Mouse (Mus musculus) v-Abl transformed pro-B cells (cell line): ENCODE measurements around the gene Acvr1b.

Experiments used
- in situ Hi-C, 2 experiments: fragments of 400-800 bp; cut with MboI; formaldehyde crosslinking; loops; one replicate each; pipeline ENCODE4 v1.15.1; 2025; ENCODE audit not compliant: unreplicated experiment in 2 of 2

Acvr1b gene

DNA sequence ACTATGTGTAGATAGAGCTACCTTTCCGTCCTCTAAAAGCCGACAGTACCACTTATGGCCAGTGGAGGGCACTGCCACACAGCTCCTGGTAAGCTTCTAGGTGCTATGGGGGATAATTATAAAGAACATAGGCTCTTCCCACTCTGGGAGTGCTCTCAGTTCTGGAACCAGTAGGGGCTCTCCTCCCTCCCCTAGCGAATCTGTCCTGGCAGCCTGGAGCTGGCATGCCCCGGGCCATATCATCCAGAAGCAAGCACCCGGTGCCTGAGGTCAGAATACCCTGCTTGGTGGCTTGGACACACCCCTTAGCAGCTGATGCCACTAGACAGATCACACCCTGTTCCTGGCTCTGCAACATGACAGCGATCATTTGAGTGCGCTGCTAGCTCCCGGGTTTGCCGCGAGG is 66.9 kb downstream of the Acvr1b start:
- in situ Hi-C loops: loop anchor here (5.0 kb wide), 2 partner anchors 41 to 71 kb away; partner anchors contain the start of gene Atg101 (in 2 of the 2)

DNA sequence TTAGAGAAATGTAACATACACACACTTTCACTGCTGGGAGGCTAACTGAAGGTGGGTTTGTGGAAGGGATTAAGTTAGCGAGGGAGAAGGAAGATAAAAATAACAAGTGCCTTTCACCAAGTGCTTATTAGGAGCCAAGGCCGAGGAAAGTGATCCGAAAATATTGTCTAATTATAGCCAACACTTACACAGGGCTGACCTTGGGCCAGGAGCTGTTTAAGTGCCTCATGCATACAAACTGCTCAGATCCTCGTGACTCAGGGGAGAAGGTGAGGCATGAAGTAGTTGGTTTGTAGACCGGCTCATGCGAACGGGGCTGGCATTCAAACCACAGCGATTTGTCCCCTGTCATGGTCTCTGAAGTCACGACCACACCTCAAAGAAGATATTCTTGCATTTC is 67.4 kb downstream of the Acvr1b start:
- in situ Hi-C loops: loop anchor here (5.0 kb wide), 2 partner anchors 41 to 71 kb away; partner anchors contain the start of gene Atg101 (in 2 of the 2)

DNA sequence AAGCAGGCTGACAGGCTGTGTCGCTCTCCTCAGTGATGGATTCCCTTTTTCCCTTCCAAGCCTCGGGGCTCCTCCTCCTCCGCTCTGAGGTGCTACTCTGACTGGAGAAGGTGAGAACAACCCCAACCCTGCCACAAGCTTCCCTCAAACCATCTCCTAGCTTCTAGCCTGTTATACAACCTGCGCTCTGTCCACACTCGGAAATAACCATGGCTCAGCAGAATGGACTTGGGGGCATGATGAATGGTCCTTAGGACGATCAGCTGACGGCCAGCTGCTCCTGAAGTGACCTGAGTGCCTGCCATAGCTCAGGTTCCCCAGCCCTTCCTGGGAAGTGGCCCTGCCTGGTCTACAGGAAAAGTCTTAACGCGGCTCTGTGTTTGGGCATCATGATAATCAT is 68.0 kb downstream of the Acvr1b start:
- in situ Hi-C loops: loop anchor here (5.0 kb wide), 2 partner anchors 40 to 70 kb away; partner anchors contain the start of gene Atg101 (in 2 of the 2)

DNA sequence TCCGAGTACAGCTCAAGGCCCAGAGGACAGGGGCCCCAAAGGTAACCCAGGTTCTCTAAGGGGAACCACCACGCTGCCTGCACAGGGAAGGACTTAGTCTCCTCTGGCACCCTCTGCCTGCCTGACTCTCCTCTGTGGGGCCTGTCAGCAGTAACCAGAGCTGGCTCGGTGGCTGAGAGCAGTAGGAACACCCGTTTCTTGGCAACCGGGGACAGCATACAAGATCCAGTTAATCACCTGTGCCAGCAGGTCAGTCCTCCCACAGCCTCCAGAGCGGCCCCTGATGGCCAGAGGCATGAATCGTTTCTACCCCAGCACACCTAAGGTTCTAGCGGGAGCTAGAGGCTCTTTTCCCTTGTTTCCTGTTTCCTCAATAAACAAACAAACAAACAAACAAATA is 68.8 kb downstream of the Acvr1b start:
- in situ Hi-C loops: loop anchor here (5.0 kb wide), 2 partner anchors 40 to 70 kb away; partner anchors contain the start of gene Atg101 (in 2 of the 2)

DNA sequence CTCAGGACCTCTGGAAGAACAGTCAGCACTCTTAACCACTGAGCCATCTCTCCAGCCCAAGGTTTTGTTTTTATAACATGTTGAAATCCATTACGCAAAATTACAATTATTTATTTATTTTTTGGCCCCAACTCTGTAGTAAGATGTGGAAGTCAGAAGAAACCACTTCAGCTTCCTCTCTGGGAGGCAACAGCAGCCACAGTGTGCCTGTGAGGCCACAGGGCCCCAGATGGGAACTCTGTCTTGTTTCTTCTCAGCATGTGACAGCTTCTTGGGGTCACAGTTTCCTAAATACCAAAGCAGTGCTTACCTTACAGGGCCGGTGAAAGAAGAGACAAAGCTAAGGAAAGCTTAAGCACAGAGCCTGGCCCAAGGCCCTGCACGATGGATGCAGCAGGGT is 70.1 kb downstream of the Acvr1b start:
- in situ Hi-C loops: loop anchor here (5.0 kb wide), 2 partner anchors 38 to 68 kb away; partner anchors contain the start of gene Atg101 (in 2 of the 2)

DNA sequence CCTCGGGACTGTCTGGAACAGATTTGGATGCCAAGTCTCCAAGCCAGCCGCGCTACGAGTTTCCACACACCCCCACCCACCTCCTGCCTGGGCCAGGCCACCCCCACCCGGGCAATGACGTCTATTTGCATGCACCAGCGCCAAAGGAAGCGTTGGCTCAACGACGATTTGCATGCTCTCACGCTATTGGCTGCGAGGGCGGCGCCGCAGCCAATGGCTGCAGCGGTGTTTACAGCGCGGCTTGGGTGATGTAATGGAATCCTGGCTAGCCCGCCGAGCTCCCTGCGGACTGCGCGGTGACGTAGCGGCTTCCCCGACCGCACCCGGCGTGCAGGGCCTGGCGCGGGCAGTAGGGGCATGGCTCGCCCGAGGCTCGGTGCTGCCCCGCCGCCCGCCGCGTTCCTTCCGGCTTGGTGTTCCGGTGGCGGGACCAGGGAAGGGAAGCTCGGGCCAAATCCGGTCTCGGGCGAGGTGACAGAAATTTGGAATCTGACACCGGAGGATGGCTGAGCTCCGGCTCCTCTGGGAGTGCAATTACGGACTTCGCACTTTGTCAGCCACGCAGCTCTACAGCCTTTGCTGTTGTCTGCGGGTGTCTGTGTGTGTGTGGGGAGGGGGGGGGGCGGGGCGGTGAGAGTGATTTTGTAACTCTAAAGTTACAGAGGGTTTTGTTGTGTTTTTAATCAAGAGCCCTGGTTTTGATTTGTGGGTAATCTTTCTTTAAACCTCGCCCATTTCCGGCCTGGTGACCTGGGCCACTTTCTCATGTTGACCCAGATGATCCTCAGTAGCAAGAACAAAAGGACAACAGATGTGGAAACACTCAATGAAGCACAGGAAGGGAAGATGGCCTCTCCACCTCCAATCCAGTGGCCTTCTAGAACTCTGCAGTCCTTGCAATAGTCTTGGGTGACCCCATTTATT is 72.6 kb downstream of the Acvr1b start:
- in situ Hi-C loops: no loop called here

DNA sequence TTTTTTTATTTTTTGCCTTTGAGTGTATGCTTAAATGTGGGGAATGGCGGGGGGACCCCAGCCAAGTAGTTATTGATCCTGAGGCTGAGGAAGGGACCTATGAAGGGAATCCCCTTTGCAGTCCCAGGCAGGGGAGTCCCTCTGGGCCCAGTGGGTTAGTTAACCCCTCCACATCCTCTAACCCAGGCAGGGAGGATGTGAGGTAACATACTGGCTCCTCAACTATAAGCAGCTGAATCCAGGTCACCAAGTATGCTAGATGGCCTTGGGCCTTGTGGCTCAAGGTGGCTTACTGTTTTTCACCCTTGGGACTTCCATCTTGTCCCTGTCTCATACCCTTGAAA is 73.3 kb downstream of the Acvr1b start:
- in situ Hi-C loops: no loop called here

DNA sequence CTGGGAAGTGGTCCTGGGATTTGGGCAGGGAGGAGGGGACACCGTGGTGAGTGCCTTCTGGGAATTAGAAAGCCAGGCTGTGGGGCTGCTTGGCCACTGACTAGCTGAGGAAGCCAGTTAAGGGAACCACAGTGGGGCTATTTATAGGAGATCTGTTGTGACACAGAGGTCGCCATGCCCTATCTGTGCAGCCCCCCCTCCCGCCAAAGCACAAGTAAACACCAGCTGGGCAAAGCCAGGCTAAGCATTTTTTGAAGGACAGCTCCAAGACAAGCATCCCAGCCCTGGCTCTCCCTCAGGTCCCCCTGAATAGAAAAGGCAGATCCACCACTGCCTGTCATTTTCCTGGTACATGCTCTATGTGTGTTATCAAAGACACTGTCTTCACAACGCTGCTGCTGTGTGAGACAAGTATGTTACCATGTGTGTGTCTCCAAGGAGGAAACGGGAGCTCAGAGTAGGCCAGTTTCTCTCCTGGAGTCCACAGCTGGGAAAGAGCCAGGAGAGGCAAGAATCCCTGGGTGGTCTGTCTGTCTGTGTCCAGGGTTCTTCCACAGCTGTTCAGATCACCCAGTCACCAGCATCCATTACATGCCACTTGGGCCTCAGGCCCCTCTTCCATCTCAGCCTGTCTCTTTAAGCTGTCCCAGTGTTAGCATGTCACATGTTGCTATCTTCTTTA is 74.3 kb downstream of the Acvr1b start:
- in situ Hi-C loops: no loop called here

DNA sequence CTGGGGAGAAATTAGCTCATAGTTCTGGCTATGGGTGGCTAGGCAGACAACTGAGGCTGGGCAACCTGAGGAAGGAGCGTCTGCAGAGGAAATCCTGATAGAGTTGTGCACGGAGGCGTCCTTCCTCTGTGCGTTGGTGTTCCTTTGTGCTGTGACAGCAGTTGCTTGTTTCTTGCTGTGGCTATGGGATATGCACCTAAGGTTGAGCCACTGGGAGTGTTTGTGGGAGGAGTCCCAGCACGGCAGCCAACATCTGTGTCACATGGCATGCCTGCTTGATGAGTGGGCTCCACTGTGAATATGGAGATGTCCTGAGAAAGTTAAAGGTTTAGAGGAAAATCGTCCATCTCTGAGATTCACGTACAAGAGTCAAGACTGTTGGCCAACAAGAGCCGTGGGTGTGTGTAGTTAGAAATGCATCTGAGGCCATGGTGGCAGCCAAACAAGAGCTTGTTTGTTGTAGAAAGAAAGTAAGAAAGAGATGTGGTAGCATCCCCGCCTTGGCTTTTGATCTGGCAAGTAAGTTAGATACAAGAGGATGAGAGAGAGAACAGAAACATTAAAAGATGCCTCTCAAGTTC is 76.4 kb downstream of the Acvr1b start:
- in situ Hi-C loops: no loop called here

DNA sequence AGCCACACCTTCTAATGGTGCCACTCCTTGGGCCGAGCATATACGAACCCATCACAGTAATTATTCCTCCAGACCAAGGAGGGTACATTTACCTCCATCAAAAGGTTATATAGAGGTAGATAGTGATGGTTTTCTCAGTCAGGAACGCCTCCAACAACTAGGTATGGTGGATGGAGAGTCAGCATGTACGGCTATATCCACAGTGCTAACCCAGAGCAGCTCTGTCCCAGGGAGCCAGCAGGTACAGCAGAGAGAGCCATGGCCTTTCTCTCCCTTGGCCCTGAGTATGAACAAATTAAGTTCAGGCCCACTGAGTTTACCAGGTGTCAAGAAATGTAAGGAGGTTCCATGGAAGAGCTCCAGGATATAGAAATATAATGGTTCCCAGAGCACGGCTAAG is 78.1 kb downstream of the Acvr1b start:
- in situ Hi-C loops: no loop called here

DNA sequence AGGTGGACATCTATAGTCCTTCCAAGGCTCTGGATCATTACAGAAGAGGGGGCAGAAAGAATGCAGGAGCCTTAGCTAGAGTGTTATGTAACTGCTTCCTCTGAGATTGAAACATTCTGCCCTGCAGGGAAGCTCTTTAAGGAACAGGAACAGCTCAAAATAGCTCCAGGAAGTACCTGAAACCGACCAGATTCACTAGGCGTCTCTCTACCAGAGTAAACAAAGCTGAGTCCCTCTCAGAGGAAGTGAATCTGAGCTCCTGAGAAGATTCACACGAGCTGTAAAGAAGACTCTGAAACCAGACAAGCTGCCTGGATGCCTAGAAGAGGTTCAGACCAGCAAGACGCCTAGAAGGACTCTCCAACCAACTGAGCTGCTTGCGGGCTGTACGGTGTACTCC is 78.7 kb downstream of the Acvr1b start:
- in situ Hi-C loops: no loop called here

DNA sequence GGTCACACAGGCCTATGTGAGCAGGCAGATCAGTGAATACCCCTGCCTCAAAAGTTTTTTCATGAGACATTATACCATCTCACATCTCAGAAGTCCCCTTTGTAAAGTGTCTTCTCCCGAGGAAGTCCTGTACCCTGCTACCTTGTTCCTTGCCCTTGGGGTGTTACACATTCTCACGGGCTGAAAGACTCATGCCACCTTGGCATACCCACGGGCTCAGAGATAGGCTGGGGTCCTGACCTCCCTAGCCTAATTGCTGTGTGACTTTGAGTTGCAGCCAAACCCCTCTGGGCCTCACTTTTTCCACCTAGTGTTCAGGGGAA is 79.7 kb downstream of the Acvr1b start:
- in situ Hi-C loops: no loop called here

DNA sequence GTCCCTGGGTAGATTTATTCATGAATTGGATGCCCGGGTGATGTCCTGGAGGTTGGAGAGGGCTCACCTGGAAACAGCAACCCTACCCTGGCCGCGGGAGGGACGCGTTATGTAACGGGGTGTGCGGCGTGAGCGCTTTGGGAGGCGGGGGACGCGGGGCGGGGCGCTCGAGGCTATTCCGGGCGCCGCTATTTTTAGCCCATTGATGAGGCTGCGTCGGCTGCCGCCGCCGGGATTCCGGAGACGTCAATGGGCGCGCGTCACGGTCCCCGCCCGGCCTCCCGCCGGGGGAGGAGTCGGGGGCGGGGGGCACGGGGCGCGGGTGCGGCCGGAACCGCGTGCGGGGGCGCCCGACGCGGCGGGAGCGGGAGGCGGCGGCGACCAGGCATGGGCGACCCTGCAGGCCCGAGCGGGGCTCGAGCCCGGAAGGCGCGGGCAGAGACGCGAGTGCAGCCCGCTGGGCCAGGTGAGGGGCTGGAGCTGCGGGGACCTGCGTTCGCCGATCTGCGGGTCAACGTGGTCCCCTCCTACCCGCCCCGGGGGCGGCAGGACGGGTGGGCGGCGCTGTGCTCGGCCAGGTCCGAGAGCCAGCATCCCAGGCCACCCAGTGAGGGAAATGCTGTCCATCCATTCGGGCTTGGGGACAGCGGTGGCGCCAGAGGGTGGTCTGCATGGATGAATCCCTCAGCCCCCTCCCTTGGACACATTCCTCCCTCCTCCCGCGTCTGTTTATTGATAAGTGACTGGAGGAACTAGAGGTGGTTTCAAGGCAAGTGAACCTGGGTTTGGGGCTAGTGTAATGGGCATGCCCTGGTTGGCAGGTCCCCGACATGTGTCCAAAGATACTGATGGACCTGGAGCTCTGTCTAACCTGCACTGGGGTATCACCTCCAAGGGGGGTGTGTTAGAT is 80.3 kb downstream of the Acvr1b start, which contains the start of gene Nr4a1:
Gene Nr4a1 (plus strand): TSS at position 384 of the 910 bp plus-strand sequence.
- in situ Hi-C loops: no loop called here

DNA sequence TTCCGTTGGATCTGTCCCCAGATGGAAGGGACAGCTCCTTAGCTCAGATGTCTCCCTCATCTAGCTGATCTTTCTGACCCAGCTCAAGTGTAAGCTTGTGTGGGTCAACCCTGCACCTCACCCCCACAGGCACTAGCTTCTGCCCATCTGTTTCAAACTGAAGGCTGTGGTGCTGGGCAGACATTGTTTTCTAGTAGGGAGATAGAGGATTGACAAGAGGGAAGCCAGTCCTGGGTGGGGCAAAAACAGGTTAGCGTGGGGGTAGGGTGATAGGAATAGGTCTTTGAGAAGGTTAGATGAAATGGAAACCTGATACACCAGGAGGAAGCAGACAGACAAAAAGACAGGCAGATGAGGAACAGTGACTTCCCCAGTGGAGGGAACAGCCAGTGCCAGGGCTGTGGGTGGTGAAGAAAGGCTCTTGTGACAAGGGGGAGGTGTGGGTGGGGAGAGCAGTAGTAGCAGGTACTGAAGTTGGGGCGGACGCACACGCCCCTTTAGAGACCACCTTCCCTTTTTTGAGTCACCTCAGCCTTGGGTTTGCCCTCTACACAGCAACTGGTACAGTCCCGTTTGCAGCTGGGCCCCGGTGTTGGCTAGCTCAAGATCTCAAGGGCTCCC is 82.1 kb downstream of the Acvr1b start:
- in situ Hi-C loops: no loop called here

DNA sequence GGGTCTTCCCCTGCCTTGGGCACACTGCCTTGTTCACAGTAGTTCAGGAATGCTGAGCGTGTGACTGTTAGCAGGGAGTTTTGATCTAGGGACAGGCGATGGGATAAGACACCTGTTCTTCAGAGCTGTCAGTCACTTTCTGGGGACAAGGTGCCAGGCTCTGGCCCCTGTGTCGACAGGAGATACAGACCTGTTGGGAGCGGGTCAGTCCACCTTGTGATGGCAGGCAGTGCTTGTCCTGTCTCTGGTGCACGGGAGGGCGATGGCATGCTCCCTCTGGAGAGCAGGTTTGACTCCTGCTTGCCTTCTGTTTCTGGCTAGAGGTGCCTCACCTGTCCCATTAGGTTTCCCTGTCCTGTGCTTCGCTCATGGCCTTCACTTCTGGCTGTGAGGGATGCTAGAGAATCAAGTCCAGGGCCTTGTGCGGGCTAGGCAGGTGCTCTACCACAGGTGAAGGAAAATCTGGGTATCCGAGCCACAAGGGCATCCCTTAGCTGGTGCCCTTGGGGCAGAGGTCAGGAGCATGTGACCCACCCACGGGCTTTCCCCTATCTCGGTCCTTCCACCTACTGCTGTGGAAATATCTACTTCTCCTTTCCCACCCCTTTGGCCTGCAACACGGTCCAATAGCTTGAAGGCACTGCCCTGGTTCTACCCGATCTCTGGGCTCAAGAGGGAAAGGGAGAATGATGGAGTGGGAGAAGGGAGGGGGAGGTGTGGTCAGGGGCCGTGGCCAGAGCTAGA is 82.8 kb downstream of the Acvr1b start:
- in situ Hi-C loops: no loop called here

DNA sequence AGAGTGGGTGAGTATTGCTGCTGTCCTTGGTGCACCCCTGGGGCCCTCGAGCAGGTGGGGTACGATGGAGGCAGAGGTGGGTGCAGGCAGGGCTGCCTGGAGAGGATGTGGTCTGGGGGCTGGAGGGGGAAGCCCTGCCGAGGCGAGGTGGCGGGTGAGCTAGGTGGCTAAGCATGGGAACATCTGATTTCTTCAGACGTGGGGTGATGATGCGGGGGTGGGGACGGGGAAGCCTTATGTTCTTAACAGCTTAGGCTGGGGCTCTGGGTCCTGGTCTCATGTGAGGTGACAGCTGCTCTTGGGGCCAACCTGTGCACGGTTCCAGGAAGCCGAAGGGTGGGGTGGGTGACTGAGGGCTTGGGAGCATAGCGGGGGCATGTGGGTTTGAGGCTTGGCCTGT is 84.6 kb downstream of the Acvr1b start:
- in situ Hi-C loops: no loop called here

DNA sequence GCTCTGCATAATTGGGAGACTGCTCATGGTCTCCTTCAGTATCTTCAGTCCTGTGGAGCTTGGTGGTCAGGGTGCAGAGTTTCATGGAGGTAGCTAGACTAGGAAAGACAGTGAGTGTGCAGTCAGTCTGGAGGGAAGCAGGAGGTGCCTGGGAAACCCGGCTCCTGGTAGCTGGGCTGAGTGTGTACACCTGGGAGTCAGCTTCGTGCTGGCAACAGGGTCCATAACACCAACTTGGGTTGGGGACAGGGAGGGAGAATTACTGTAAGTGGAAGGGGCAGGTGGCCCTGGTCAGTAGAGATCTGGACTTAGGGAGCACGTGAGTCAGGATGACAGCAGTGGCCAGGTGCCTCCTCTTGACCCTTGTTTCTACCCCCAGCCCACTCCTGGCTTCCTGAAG is 86.1 kb downstream of the Acvr1b start:
- in situ Hi-C loops: no loop called here

DNA sequence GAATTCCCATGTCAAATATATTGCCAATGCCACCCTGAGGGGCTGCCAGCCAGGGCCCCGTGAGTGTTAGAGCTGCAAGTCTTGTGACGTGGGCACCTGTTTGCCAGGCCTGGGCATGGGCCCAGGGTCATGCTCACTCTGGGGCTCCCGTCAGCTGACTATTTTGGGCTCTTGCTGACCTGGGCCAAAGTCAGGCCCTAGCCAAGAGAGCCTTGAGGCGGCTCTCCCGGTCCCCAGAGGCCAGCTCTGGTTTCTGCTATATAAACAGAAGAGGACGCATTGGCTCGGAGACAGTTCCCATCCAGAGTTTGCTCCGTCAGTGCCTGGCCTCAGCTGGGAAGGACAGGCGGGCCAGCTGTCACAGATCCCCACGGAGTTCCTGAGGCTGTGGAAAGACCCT is 86.5 kb downstream of the Acvr1b start:
- in situ Hi-C loops: no loop called here
